Mouse (Mus musculus) left cerebral cortex, postnatal 10 days (tissue): Measurements from ENCODE around the gene Ep300. TPM values are rescaled to one million over a fixed set of nuclear protein-coding genes. Genes with fewer than 3 reads are reported as not detected.
A peak's percentile ranks its signal among the peaks of the same experiment; 100 is the strongest.
"Not testable (repeated sequence)": the region's sequence is repeated elsewhere in the genome, so short reads cannot be mapped to it uniquely, and the experiment has no call there.

Experiments used
- DNase-seq, 2 experiments: peaks; one replicate each; pipeline ENCODE4 v3.0.0; 2021 to 2022; ENCODE audit warnings: low spot score in 2 of 2, mixed read lengths in 1 of 2; ENCODE audit errors: extremely low spot score in 1 of 2
- intact Hi-C: fragments of 180-260 bp; cut with DNase I; formaldehyde crosslinking; loops from one replicate; pipeline ENCODE4 v1.15.1; 2025
- total RNA-seq, 2 experiments: library from RNA; stranded (reverse); gene quantifications; 2 replicates each; pipeline ENCODE4 v1.2.3; 2021

Gene Ep300
- total RNA-seq, 2 experiments from 2014 or later: 58.3 to 60.3 TPM

DNA sequence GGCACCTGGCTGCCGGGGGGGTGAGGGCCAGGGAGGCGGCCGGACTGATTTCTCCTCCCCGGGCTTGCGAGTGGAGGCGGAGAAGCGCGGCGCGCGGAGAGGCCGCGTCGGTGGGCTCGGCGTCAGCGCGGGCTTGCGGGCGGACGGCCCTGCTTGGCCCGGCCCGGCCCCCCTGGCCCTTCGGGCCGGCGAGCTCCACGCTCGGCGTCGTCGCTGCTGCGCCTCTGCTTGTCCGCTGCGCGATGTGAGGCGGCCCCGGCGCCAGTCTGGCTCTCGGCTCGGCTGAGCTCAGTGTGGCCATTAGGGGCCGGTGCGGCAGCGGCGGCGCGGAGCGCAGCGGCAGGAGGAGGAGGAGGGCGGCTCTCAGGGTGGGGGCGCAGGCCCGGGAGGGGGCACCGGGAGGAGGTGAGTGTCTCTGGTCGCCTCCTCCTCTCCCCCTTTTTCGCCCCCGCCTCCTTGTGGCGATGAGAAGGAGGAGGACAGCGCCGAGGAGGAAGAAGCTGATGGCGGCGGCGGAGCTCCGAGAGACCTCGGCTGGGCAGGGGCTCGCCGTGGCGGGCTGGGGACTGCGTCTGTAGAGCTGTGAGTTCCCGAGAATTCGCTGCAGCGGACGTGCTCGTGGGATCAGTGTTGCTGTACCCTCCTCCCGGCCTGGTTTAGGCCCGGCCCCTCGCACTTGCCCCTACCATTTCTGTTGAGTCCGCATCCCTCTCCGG is 753 bp downstream of the Ep300 start:
- intact Hi-C loops: loop anchor here (2.0 to 5.0 kb wide), 2 partner anchors 63 to 109 kb away; no protein-coding TSS in a partner anchor
- DNase-seq: peak; percentile 84 to 93

DNA sequence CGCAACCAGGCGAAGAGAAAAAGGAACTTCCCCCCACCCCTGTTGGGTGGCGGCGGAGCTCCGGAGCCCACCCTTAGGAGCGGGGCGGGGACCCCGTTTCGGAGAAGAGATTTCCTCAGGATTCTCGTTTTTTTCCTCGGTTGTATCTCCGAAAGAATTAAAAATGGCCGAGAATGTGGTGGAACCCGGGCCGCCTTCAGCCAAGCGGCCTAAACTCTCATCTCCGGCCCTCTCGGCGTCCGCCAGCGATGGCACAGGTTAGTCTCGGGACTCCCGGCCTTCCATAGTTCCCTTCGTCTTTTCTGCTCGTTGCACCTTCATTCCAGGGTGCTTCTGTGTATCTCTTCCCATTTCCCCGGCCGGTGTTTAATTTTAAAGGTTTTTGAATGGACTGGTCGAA is 1.3 kb downstream of the Ep300 start:
- intact Hi-C loops: loop anchor here (2.0 to 5.0 kb wide), 2 partner anchors 64 to 109 kb away; no protein-coding TSS in a partner anchor
- no peak for DNase-seq

DNA sequence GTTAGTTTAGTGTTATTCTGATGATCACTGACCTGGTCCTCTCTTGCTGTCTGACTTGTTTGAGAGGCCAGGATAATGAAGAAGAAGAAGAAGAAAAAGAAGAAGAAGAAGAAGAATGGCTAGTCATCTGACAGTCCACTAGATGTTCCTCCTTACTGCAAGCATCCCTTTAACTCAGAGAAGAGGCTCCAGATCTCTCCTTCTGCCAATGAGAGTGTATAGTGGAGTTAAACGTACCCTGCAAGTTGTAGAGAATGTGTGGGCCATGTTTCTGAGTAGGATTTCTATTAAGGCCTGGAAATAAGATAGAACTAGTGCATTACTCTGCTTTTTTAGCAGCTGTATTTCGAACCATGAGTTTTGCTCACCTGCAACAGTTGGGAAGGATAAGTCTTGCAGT is 2.5 kb downstream of the Ep300 start:
- intact Hi-C loops: loop anchor here (2.0 to 5.0 kb wide), 2 partner anchors 65 to 110 kb away; no protein-coding TSS in a partner anchor
- DNase-seq: no peak

DNA sequence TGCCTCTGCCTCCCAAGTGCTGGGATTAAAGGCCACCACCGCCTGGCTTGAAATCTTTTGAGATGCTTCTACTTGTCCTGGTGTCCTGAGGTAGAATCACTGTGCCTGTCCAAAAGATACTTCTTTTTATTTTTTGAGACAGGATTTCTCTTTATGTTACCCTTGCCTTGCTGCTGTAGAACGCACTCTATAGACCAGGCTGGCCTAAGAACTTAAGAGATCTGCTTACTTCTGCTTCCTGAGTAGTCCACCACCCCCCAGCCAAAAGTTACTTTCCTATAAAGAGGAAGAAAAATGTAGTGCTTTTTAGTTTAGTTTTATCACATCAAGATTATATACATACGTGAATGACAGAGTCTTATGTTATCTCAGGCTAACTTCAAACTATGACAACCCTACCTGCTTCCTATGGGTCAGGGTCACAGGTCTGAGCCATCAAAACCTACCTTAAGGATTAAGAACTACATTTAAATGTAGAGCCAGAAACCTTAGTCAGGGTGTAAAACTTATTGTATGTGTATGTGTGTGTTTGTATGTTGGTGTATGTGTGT is 9.1 kb downstream of the Ep300 start:
- DNase-seq: no peak
- intact Hi-C loops: no loop called here

DNA sequence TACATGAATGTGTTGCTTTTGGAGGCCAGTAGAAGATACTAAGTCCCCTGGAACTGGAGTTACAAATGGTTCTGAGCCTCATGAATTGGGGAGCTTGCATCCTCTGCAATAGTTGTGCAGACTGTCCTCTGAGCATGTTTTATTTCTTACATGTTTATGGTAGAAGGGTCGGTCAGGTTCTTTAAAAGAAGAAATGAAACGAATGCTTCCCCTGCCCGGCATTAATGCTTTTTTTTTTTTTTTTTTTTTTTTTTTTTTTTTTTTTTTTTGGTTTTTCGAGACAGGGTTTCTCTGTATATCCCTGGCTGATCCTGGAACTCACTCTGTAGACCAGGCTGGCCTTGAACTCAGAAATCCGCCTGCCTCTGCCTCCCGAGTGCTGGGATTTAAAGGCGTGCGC is 13.6 kb downstream of the Ep300 start:
- DNase-seq, intact Hi-C loops: not testable (repeated sequence)

DNA sequence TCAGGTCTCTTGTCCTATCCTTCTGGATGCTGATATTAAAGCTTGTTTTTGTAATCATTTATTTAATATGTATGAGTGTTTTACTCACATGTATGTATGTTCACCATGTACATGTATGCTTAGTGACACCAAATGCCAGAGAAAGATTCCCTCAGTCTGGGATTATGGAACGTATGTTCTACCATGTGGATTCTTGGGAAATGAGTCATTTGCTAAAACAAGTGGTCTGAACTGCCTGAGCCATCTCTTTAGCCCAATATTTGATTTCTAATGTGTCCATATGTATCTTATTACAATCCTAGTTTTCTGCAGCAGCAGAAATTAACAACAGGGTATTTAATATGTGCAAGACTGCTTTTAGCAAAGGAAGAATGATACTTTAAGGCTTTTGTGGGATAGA is 20.1 kb downstream of the Ep300 start:
- intact Hi-C loops: no loop called here
- no peak for DNase-seq

DNA sequence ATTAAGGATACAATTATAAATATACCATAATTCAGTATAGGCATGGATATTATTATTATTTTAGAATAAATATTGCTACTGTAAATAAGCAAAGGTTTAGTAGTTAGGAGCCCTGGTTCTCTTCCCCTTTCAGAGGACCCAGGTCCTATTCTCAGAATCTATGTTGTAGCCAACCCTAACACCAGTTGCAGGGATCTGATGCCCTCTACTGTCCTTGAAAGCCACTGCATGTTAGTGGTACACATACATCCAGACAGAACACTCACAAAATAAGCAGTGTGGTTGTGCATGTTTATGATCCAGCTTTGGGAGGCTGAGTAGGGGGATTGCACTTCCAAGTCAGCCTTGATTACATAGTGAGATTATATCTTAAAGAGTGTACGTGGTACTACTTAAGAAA is 21.5 kb downstream of the Ep300 start:
- no peak for DNase-seq
- intact Hi-C loops: no loop called here

DNA sequence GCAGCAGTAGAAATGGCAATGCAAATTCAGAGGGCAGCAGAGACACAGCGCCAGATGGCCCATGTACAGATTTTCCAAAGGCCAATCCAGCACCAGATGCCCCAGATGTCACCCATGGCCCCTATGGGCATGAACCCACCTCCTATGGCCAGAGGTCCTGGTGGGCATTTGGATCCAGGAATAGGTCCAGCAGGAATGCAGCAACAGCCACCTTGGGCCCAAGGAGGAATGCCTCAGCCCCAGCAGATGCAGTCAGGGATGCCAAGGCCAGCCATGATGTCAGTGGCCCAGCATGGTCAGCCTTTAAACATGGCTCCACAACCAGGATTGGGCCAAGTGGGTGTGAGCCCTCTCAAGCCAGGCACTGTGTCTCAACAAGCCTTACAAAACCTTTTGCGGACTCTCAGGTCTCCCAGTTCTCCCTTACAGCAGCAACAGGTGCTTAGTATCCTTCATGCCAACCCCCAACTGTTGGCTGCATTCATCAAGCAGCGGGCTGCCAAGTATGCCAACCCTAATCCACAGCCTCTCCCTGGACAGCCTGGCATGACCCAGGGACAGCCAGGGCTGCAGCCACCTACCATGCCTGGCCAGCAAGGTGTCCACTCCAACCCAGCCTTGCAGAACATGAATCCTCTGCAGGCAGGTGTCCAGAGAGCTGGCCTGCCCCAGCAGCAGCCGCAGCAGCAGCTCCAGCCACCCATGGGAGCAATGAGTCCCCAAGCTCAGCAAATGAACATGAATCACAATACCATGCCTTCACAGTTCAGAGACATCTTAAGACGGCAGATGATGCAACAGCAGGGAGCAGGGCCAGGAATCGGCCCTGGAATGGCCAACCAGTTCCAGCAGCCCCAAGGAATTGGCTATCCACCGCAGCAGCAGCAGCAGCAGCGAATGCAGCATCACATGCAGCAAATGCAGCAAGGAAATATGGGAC is 64.6 kb downstream of the Ep300 start:
- DNase-seq: no peak
- intact Hi-C loops: loop anchor here (5.0 kb wide), 1 partner anchor 37 kb away; no protein-coding TSS in a partner anchor

DNA sequence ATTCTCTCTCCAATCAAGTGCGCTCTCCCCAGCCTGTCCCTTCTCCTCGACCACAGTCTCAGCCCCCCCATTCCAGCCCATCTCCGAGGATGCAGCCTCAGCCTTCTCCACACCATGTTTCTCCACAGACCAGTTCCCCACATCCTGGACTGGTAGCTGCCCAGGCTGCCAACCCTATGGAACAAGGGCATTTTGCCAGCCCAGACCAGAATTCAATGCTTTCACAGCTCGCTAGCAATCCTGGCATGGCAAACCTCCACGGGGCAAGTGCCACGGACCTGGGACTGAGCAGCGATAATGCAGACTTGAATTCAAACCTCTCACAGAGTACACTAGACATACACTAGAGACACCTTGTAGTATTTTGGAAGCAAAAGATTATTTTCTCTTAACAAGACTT is 65.5 kb downstream of the Ep300 start:
- intact Hi-C loops: no loop called here
- no peak for DNase-seq

DNA sequence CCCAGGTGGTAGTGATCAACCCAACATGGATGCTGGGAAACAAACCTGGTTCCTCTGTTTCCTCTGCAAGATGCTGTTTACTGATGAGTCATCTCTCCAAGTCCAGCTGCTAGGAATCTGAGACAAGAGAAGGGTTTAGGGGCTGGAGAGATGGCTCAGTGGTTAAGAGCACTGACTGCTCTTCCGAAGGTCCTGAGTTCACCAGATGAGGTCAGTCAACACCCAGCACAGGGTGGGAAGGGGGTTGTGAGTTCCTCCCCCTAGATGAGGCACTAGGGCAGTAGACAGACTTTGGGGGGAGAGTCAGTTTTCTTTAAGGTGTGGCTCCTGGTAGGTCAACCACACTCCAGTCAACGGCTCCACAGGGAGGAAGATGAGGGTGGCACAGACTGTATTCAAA is 76.5 kb downstream of the Ep300 start:
- DNase-seq: no peak
- intact Hi-C loops: no loop called here

DNA sequence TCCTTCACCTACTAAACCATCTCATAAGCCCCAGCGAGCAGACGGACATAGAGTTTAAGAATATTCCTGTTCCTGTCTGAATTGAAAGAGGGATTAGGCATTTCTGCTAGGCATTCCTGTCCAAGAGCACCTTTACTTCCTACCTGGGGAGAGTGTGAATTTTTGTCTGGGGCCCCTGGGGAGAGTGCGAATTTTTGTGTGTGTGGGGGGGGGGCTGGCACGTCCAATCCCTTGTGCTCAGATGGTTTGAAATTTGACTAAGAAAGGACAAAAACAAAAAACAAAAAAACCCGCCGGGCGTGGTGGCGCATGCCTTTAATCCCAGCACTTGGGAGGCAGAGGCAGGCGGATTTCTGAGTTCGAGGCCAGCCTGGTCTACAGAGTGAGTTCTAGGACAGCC is 78.1 kb downstream of the Ep300 start:
- no peak for DNase-seq
- intact Hi-C loops: no loop called here

DNA sequence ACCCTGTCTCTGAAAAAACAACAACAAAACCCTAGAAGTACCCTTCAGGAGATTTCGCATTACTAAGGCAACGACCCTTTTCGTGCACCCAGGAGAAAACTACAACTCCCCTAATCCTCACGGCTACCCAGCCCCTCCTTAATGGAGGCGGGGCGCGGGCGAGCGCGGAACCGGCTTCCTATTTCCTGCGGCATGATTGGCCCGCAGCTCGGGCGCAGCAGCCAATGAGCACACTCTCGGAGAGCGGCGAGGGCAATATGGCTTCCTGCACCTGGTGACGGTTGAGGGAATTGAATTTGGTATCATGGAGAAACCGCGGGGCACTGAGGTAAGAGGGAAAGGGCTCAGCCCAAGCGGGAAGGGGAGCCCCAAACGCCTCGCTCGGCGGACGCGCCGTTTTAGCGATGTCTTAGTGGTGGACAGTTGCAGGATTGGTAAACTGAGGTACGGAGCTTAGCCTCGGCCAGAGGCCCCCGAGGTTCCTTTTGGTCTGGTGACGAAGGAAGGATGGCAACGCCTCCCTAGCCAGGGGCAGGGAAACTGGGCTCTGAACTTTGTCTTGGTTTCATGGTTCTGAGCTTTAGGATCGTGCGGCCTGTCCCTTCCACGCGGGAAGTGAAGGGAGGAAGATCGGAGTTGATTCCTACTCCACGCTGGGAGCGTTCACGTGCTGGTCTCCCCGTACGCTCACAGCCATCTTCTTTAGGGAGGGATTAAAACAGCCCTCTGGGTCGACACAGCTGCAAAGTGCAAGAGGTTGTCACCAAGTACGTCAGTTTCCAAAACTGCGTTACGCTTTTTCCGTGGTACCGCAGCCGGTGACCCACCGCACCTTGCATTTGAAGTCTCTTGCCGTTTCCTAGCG is 78.8 kb downstream of the Ep300 start, which contains the start of gene L3mbtl2:
L3mbtl2 (plus strand) TSS at position 193 of the 865 bp plus-strand sequence.
- peak; percentile 89 to 95 for DNase-seq
- intact Hi-C loops: no loop called here

DNA sequence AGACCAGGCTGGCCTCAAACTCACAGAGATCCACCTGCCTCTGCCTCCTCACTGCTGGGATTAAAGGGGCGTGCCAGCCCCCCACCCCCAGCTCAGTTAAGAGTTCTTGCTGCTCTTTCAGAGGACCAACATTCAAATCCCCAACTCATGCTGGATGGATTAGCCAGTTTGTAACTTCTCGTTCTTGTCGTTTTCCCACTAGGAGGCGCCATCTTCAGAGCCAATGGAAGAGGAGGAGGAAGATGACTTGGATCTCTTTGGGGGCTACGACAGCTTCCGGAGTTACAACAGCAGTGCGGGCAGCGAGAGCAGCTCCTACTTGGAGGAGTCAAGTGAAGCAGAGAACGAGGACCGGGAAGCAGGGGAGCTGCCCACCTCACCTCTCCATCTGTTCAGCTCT is 81.8 kb downstream of the Ep300 start:
- no peak for DNase-seq
- intact Hi-C loops: no loop called here

DNA sequence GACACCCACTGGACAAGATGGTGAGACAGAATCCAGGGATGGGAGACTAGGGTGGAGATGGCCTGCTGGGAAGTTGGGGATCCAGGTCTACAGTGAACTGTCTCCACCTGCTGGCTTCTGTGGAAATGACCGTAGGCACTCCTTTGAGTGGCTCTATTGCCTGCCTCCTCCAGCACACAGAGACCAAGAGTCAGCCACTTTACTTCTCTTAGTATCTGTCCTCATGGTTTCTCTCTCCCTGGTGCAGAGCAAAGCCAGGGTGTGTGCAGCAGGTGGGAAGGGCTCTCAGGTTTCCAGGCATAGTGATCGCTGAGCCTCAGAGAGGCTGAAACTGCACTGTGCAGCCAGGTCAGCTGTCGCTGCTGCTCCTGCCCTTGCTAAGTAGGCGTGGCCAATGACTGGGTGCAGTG is 85.1 kb downstream of the Ep300 start:
- intact Hi-C loops: no loop called here
- peak in 1 of 2 experiments; percentile 28 for DNase-seq

DNA sequence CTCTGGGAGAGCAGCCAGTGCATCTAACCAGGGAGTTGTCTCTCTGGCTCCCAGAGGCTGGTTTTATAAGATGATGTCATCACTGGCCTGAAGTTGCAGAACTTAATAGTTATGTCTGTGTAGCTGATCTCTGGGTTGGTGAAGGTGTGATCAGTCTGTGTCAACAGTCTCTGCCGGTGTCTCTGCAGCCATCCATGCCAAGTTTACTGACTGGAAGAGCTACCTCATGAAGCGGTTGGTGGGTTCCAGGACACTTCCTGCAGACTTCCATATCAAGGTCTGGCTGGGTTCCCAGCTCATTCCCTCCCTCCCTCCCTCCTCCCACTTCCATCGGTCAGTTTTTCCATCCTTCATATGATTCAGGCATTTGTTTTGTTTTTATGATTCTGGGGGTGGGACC is 91.5 kb downstream of the Ep300 start:
- DNase-seq: no peak
- intact Hi-C loops: no loop called here

DNA sequence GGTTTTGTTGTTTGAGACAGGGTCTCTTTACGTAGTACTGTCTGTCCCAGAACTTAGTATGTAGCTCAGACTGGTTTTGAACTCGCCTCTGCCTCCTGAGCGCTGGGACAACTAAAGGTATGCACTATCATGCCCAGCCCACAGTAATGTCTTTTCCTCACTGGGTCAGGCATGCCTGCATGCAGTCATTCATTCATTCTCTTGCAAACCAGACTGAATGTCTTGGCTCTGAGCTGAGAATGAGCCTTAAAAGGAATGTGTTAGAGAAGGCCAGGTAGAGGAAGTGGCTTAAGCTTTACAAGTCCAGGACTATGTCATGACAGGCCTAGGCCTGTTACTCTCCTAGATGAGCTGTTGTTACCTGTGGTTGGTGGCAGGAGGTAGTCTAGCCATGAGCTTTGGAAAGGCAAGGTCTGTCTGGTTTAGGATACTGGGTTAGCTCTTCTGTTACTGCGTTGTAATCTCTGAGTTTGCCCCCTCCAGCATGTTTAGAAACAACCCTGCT is 95.2 kb downstream of the Ep300 start:
- no peak for DNase-seq
- intact Hi-C loops: no loop called here

DNA sequence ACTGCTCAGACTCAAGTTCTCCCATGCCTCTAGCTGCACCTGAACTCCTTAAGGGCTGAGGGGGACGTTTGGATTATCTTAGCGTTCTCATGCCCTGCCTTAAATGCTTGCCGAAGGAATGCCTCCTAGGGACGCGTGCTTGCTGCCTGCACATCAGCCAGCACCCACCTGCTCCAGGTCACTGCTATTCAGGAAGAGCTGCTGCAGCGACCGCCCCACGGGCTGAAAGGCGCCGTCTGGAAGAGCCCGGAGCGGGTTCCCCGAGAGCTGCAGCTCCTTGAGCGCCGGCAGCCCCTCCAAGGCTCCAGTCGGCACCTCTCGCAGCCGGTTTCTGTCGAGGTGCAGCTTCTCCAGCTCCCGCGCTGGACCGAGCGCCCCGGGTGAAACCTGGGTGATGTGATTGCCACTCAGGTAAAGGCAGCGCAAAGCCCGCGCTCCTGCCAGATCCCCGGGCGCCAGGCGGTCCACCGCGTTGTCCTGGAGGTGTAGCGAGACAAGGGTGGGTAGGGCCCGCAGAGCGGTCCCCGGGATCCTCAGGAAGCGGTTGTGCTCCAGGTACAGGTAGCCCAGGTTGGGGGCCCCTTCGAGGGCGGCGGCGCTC is 108.3 kb downstream of the Ep300 start:
- no peak for DNase-seq
- intact Hi-C loops: no loop called here
